Mouse (Mus musculus): ENCODE results near the gene Dennd1a. TPM values are rescaled to one million over a fixed set of nuclear protein-coding genes. Genes with fewer than 3 reads are reported as not detected.

Gene Dennd1a
- 10 to 100 TPM; 22.0 to 26.8 TPM for total RNA-seq (2021)
- polyA plus RNA-seq (2012; rRNA removed), result 17.0 and 17.6 TPM in 2 replicates
- long read RNA-seq, full-length matches to known transcripts, result 1 of 5 reads
- long read RNA-seq, partial matches to known transcripts, result 1 of 5 reads
- long read RNA-seq, other reads (novel, unspliced or antisense), result 3 of 5 reads

DNA sequence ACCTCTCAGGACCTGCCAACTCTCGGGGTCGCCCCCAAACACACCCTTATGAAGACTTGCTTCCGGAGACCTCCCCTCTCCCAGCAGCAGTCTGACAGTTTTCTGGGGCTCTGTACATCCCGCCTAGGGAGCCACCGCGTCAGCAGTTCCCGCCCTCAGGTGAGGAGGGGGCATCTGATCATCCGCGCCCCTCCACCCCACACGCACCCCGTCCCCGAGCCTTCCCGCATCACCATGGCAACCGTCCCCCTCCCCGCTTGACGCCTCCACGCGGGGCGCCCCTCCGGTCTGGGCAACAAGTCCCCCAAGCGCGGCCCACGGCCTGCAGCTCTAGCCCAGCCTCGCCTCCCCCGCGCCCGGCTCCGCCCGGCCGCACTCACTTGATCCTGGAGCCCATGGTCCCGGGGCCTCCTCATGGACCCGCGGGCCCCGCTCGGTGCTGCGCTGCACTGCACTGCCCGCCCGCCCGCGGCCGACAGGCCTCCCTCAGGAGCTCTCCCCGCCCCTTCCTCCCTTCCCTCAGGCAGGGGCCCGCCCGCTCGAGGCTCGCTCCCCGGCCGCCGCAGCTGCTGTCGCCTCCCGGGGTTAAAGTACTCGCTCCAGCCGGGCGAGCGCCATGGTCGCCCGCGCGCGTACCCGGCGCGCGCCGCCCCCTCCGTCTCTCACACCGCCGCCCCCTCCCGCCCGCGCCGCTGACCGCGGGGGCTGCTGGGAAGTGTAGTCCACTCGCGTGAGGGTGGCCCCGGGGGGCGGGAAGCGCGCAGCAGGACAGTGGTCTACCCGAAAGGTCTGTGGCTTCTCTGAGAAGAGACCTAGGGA, at the start of gene Dennd1a:
Gene Dennd1a, minus strand, starts transcription at position 658 of the 819 bp plus-strand sequence.
- peaks cover 3% of the 10 kb centered on the region for H3K4me1 ChIP-seq (ENCODE audit: control insufficient read depth, insufficient read depth, low read length)
- peak within 1 kb of the TSS; percentile 86 for H3K27ac ChIP-seq
- peaks cover 7% of the 10 kb centered on the region for H3K36me3 ChIP-seq (ENCODE audit: control insufficient read depth, insufficient read depth, low read length)
- H3K4me3 ChIP-seq, result peak within 1 kb of the TSS; percentile 93
- peaks cover 1% of the 10 kb centered on the region; the same call in 1 of the 2 replicates for H3K79me2 ChIP-seq (replicated peaks; ENCODE audit: control insufficient read depth, insufficient read depth, low read length)
- intact Hi-C loops (cut with DNase I), result no loop called here
- TF ChIP-seq CTCF (IDR thresholded peaks at IDR 0.05) (peak; percentile 38), EP300 (IDR thresholded peaks at IDR 0.05; ENCODE audit: insufficient read depth, low read depth, low read length) (no peak), POLR2A (IDR thresholded peaks at IDR 0.05; ENCODE audit: insufficient read depth, low read depth, low read length) (peak; percentile 33; the same call in 1 of the 2 replicates)
- peak within 1 kb of the TSS; percentile 96 for H3K9ac ChIP-seq (ENCODE audit: low read depth, low read length)
- 2% methylated on average over 78 of the region's 81 CpGs for WGBS
- peak; percentile 93 for DNase-seq
- H3K27me3 ChIP-seq (ENCODE audit: control insufficient read depth, insufficient read depth, low read length), result no peaks in the 10 kb centered on the region

GRCm38 (mm10) chr2:38336606-38337005, 49.4 kb upstream of the Dennd1a start:
- Histone ChIP-seq H3K4me1 (ENCODE audit: control insufficient read depth, insufficient read depth, low read length) (no peaks in the 10 kb centered on the region), H3K4me3 (no peak overlapping the region), H3K36me3 (ENCODE audit: control insufficient read depth, insufficient read depth, low read length) (no peaks in the 10 kb centered on the region), H3K27ac (no peak overlapping the region), H3K79me2 (replicated peaks; ENCODE audit: control insufficient read depth, insufficient read depth, low read length) (no peaks in the 10 kb centered on the region), H3K9ac (ENCODE audit: low read depth, low read length) (no peak overlapping the region), H3K27me3 (ENCODE audit: control insufficient read depth, insufficient read depth, low read length) (peaks cover 30% of the 10 kb centered on the region)
- peak in 1 of 2 experiments; percentile 23 for DNase-seq
- intact Hi-C loops (cut with DNase I), result no loop called here
- TF ChIP-seq CTCF (IDR thresholded peaks at IDR 0.05) (no peak), EP300 (IDR thresholded peaks at IDR 0.05; ENCODE audit: insufficient read depth, low read depth, low read length) (no peak), POLR2A (IDR thresholded peaks at IDR 0.05; ENCODE audit: insufficient read depth, low read depth, low read length) (no peak)
- WGBS, result 11% methylated on average over 17 of the region's 17 CpGs

GRCm38 (mm10) chr2:38333586-38334119, 46.5 kb upstream of the Dennd1a start:
- 39% methylated on average over 7 of the region's 7 CpGs for WGBS
- TF ChIP-seq EP300 (IDR thresholded peaks at IDR 0.05; ENCODE audit: insufficient read depth, low read depth, low read length) (no peak), POLR2A (IDR thresholded peaks at IDR 0.05; ENCODE audit: insufficient read depth, low read depth, low read length) (no peak), CTCF (IDR thresholded peaks at IDR 0.05) (no peak)
- Histone ChIP-seq H3K4me3 (no peak overlapping the region), H3K9ac (ENCODE audit: low read depth, low read length) (no peak overlapping the region), H3K79me2 (replicated peaks; ENCODE audit: control insufficient read depth, insufficient read depth, low read length) (no peaks in the 10 kb centered on the region), H3K27ac (no peak overlapping the region), H3K36me3 (ENCODE audit: control insufficient read depth, insufficient read depth, low read length) (no peaks in the 10 kb centered on the region), H3K4me1 (ENCODE audit: control insufficient read depth, insufficient read depth, low read length) (no peaks in the 10 kb centered on the region), H3K27me3 (ENCODE audit: control insufficient read depth, insufficient read depth, low read length) (peaks cover 17% of the 10 kb centered on the region)
- no peak for DNase-seq
- intact Hi-C loops (cut with DNase I), result no loop called here

GRCm38 (mm10) chr2:38326671-38327070, 39.5 kb upstream of the Dennd1a start:
- no peak overlapping the region for H3K4me3 ChIP-seq
- no peaks in the 10 kb centered on the region for H3K36me3 ChIP-seq (ENCODE audit: control insufficient read depth, insufficient read depth, low read length)
- no peak for TF ChIP-seq EP300 (IDR thresholded peaks at IDR 0.05; ENCODE audit: insufficient read depth, low read depth, low read length)
- TF ChIP-seq CTCF (IDR thresholded peaks at IDR 0.05), result no peak
- no peak for TF ChIP-seq POLR2A (IDR thresholded peaks at IDR 0.05; ENCODE audit: insufficient read depth, low read depth, low read length)
- H3K4me1 ChIP-seq (ENCODE audit: control insufficient read depth, insufficient read depth, low read length), result no peaks in the 10 kb centered on the region
- no peaks in the 10 kb centered on the region for H3K27me3 ChIP-seq (ENCODE audit: control insufficient read depth, insufficient read depth, low read length)
- no peak overlapping the region for H3K27ac ChIP-seq
- 54% methylated on average over 1 of the region's 1 CpGs for WGBS
- intact Hi-C loops (cut with DNase I), result no loop called here
- H3K9ac ChIP-seq (ENCODE audit: low read depth, low read length), result no peak overlapping the region
- DNase-seq, result no peak
- no peaks in the 10 kb centered on the region for H3K79me2 ChIP-seq (replicated peaks; ENCODE audit: control insufficient read depth, insufficient read depth, low read length)

DNA sequence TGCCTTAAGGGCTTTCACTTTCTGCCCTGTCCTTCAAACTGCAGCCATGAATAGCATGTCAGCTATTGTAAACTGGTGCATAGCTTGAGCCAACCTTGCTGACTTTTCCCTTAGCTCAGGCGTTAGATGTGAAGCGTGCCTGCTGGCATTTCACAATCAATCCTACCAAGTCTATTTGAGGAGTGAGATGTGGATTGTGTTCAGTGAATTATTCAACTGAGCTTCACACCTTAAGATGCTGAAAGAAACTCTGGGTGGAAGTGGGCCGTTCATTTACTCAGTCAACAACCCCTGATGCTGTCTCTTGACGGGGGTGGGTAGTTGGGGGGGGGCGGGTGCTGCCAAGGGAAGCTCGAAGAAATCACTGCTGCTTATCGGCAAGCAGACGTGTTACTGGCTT, 36.2 kb upstream of the Dennd1a start:
- intact Hi-C loops (cut with DNase I), result no loop called here
- 40% methylated on average over 8 of the region's 8 CpGs for WGBS
- no peak for DNase-seq

More for the DNA sequence above, 36.2 kb upstream of the Dennd1a start:
- Histone ChIP-seq H3K27ac (no peak overlapping the region), H3K36me3 (ENCODE audit: control insufficient read depth, insufficient read depth, low read length) (no peaks in the 10 kb centered on the region), H3K27me3 (ENCODE audit: control insufficient read depth, insufficient read depth, low read length) (no peaks in the 10 kb centered on the region), H3K9ac (ENCODE audit: low read depth, low read length) (no peak overlapping the region), H3K4me3 (no peak overlapping the region), H3K4me1 (ENCODE audit: control insufficient read depth, insufficient read depth, low read length) (no peaks in the 10 kb centered on the region), H3K79me2 (replicated peaks; ENCODE audit: control insufficient read depth, insufficient read depth, low read length) (no peaks in the 10 kb centered on the region)
- TF ChIP-seq EP300 (IDR thresholded peaks at IDR 0.05; ENCODE audit: insufficient read depth, low read depth, low read length), result no peak
- no peak for TF ChIP-seq POLR2A (IDR thresholded peaks at IDR 0.05; ENCODE audit: insufficient read depth, low read depth, low read length)
- no peak for TF ChIP-seq CTCF (IDR thresholded peaks at IDR 0.05)

Measured in heart, adult 2 months (tissue).